In the genomic region with DNA sequence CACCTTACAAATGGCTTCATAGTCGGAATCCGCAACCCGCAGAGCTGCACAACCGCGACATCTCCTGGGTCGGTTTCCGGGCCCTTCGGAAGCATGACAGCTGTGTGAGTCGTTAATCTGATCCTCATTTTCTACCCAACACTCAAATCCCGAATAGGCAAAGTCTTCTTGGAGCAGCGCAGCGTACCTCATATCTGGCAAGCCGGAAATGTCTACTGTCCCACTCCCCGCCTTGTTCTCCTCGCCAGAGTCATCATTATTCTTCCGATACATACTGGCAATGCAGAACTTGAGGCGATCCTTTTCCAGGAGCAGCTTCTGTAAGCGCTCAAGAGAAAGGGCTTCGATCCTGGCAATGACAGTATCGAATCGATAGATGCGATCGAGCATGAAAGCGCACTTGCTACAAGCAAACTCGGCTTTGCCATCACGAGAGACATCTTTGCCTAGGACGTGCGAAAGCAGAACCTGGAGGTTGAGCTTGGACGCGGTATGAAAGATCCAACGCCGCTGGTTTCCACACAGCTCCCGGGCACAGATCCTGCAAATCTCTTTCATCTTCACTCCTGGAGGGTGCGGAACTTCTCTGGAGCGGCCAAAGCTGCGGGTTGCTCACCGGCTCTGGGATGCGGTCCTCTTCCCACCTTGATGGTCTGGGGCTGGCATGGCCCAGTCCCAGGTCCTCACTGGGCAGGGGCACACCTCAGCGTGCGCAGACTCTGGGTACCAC, we compare ENCODE assay signal across 8 mouse cellular contexts.
DNase-seq lines count a peak whose midpoint lies in the region; ATAC-seq and TF ChIP-seq lines count a peak whose summit lies in the region.

No protein-coding gene starts in this region.

- no peaks in the 10 kb centered on the region for H3K36me3 ChIP-seq in lung, embryonic 15.5 days
- H3K36me3 ChIP-seq in forebrain, postnatal 0 days (ENCODE audit: insufficient read depth) = no peaks in the 10 kb centered on the region
- no peaks in the 10 kb centered on the region for H3K36me3 ChIP-seq in kidney, postnatal 0 days (ENCODE audit: insufficient read depth, low read length)
- no peaks in the 10 kb centered on the region for H3K36me3 ChIP-seq in midbrain, embryonic 13.5 days

- peaks cover 34% of the 10 kb centered on the region for H3K4me1 ChIP-seq in lung, embryonic 15.5 days
- H3K4me1 ChIP-seq in forebrain, postnatal 0 days (ENCODE audit: insufficient read depth) = peaks cover 36% of the 10 kb centered on the region
- H3K4me1 ChIP-seq in kidney, postnatal 0 days (replicated peaks; ENCODE audit: insufficient read depth, low read length) = peaks cover 10% of the 10 kb centered on the region
- peaks cover 46% of the 10 kb centered on the region for H3K4me1 ChIP-seq in midbrain, embryonic 13.5 days (replicated peaks)

- intact Hi-C loops in gastrocnemius, postnatal 14 days (cut with DNase I; ENCODE audit: low total_unique reads) = no loop called here

- no peak for DNase-seq in lung, postnatal 10 days
- peak; percentile 16 for DNase-seq in T-cell, adult 2 months (ENCODE audit: low spot score)
- no peak for DNase-seq in forebrain, postnatal 0 days
- peak; percentile 36 for DNase-seq in kidney, postnatal 0 days (ENCODE audit: low spot score)
- peak; percentile 39 for DNase-seq in thymus, postnatal 25 days
- DNase-seq in gastrocnemius, postnatal 14 days = no peak

- H3K4me3 ChIP-seq in lung, embryonic 15.5 days = peak overlapping the region; percentile 84
- H3K4me3 ChIP-seq in forebrain, postnatal 0 days (ENCODE audit: low read depth, low read length) = peak overlapping the region; percentile 85
- peak overlapping the region; percentile 92 for H3K4me3 ChIP-seq in kidney, postnatal 0 days (replicated peaks; ENCODE audit: low read depth, low read length)
- H3K4me3 ChIP-seq in midbrain, embryonic 13.5 days (replicated peaks) = peak overlapping the region; percentile 71

- WGBS in lung, embryonic 15.5 days = 3% methylated on average over 40 of the region's 40 CpGs
- 3% methylated on average over 40 of the region's 40 CpGs for WGBS in forebrain, postnatal 0 days
- 2% methylated on average over 40 of the region's 40 CpGs for WGBS in kidney, postnatal 0 days
- WGBS in midbrain, embryonic 13.5 days = 4% methylated on average over 40 of the region's 40 CpGs

- ATAC-seq in lung, embryonic 15.5 days (ENCODE audit: borderline replicate concordance, extremely low read depth, low FRiP score, low TSS enrichment) = no peak; the same call in 1 of the 2 replicates
- ATAC-seq in forebrain, postnatal 0 days = peak; percentile 46
- ATAC-seq in kidney, postnatal 0 days (replicated peaks; ENCODE audit: low FRiP score, low read depth) = peak; percentile 76; the same call in 1 of the 2 replicates
- peak; percentile 94 for ATAC-seq in midbrain, embryonic 13.5 days

- H3K9me3 ChIP-seq in lung, embryonic 15.5 days = no peaks in the 10 kb centered on the region
- H3K9me3 ChIP-seq in forebrain, postnatal 0 days (ENCODE audit: low read length) = no peaks in the 10 kb centered on the region
- no peaks in the 10 kb centered on the region for H3K9me3 ChIP-seq in kidney, postnatal 0 days (replicated peaks; ENCODE audit: low read length)
- H3K9me3 ChIP-seq in midbrain, embryonic 13.5 days = no peaks in the 10 kb centered on the region

- H3K4me2 ChIP-seq in lung, embryonic 15.5 days = peak overlapping the region; percentile 84
- peak overlapping the region; percentile 88 for H3K4me2 ChIP-seq in forebrain, postnatal 0 days (ENCODE audit: low read depth)
- peak overlapping the region; percentile 96 for H3K4me2 ChIP-seq in kidney, postnatal 0 days (ENCODE audit: low read length)
- peak overlapping the region; percentile 73 for H3K4me2 ChIP-seq in midbrain, embryonic 13.5 days (replicated peaks)

- no peaks in the 10 kb centered on the region for H3K27me3 ChIP-seq in lung, embryonic 15.5 days
- no peaks in the 10 kb centered on the region for H3K27me3 ChIP-seq in forebrain, postnatal 0 days (ENCODE audit: insufficient read depth, low read length)
- no peaks in the 10 kb centered on the region for H3K27me3 ChIP-seq in kidney, postnatal 0 days (ENCODE audit: insufficient read depth, low read length)
- no peaks in the 10 kb centered on the region for H3K27me3 ChIP-seq in midbrain, embryonic 13.5 days

- H3K9ac ChIP-seq in lung, embryonic 15.5 days = peak overlapping the region; percentile 72
- peak overlapping the region; percentile 80 for H3K9ac ChIP-seq in forebrain, postnatal 0 days
- H3K9ac ChIP-seq in kidney, postnatal 0 days (ENCODE audit: low read depth, low read length) = peak overlapping the region; percentile 77
- H3K9ac ChIP-seq in midbrain, embryonic 13.5 days (replicated peaks) = peak overlapping the region; percentile 79

- TF ChIP-seq CTCF in forebrain, postnatal 0 days (IDR thresholded peaks at IDR 0.05; ENCODE audit: low read depth) = no peak; the same call in 1 of the 2 replicates
- 0 out of 2 replicates have a peak, but pooled peaks have one; percentile 12 for TF ChIP-seq CTCF in kidney, postnatal 0 days (IDR thresholded peaks at IDR 0.05; ENCODE audit: low read depth)

- H3K27ac ChIP-seq in lung, embryonic 15.5 days = peak overlapping the region; percentile 88
- peak overlapping the region; percentile 96 for H3K27ac ChIP-seq in forebrain, postnatal 0 days (ENCODE audit: low read depth, low read length)
- peak overlapping the region; percentile 77 for H3K27ac ChIP-seq in kidney, postnatal 0 days
- peak overlapping the region; percentile 96 for H3K27ac ChIP-seq in midbrain, embryonic 13.5 days

Comparison
In these comparisons a context has a peak if more than half of its experiments do, and no peak if none do; other contexts are left out.
1. DNase-seq: peak in T-cell, adult 2 months (single experiment), kidney, postnatal 0 days (single experiment) and thymus, postnatal 25 days (single experiment); none in lung, postnatal 10 days (single experiment), forebrain, postnatal 0 days (single experiment) and gastrocnemius, postnatal 14 days (single experiment).
2. Peak in every context shown above with its lines, with median percentiles within 50 percentile points of each other: H3K27ac ChIP-seq, H3K4me2 ChIP-seq, H3K4me3 ChIP-seq and H3K9ac ChIP-seq.